Mouse (Mus musculus): ENCODE data around the gene Lats2. TPM values are rescaled to one million over a fixed set of nuclear protein-coding genes. Genes with fewer than 3 reads are reported as not detected.
A peak's percentile ranks its signal among the peaks of the same experiment; 100 is the strongest.

Gene Lats2
- polyA plus RNA-seq, 1 experiment from 2014 or later = 10.9 TPM

GRCm38 (mm10) chr14:57730527-57730926 lies 27.7 kb downstream of the Lats2 start:
- H3K27me3 ChIP-seq (ENCODE audit: control insufficient read depth, insufficient read depth, low read length) = no peaks in the 10 kb centered on the region
- H3K4me3 ChIP-seq (ENCODE audit: low read depth, low read length) = no peak overlapping the region
- H3K27ac ChIP-seq (replicated peaks) = peak overlapping the region; percentile 77
- 0 out of 2 replicates have a peak, but pooled peaks cover 2% of the 10 kb centered on the region for H3K36me3 ChIP-seq (ENCODE audit: control insufficient read depth, insufficient read depth, low read length)
- 22% methylated on average over 9 of the region's 9 CpGs for WGBS
- ATAC-seq (ENCODE audit: low FRiP score, low TSS enrichment) (peak; percentile 66; the same call in 1 of the 2 replicates), DNase-seq (ENCODE audit: low spot score) (peak; percentile 58)
- H3K4me2 ChIP-seq (replicated peaks; ENCODE audit: low read depth) = no peak overlapping the region
- peaks cover 9% of the 10 kb centered on the region for H3K4me1 ChIP-seq (replicated peaks; ENCODE audit: control insufficient read depth, insufficient read depth)
- no peak for TF ChIP-seq EP300 (optimal IDR thresholded peaks at IDR 0.05)
- no peak for TF ChIP-seq CTCF (IDR thresholded peaks at IDR 0.05; ENCODE audit: low read depth)
- peak overlapping the region; percentile 45; the same call in 1 of the 2 replicates for H3K9ac ChIP-seq (ENCODE audit: low read length)
- no peaks in the 10 kb centered on the region for H3K9me3 ChIP-seq (ENCODE audit: control insufficient read depth, low read length)

DNA sequence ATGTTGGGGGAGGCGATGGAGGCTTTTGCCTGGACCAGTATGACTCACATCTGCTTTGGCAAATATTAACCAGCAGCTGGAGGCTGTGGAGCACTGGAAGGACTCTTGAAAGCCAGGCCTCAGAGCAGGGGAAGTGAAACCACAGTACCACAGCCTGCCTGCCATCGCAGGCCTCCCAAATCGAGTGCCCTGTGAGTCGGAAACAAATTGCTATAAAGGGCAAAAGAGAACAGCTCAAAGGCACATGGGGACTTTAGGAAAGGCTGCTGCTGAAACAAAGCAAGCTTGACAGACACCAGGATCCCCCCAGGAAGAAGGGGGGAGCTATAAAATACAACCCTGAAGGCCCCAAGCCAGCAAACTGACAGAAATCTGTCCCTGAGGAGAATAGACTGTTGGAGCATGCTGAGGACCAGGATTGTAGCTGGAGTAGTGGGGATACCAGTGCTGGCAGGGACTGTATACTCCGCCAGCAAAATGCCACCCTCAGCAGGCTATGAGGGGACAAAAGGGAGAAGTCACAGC lies 28.2 kb downstream of the Lats2 start:
- no peak overlapping the region for H3K4me3 ChIP-seq (ENCODE audit: low read depth, low read length)
- H3K36me3 ChIP-seq (ENCODE audit: control insufficient read depth, insufficient read depth, low read length) = 0 out of 2 replicates have a peak, but pooled peaks cover 2% of the 10 kb centered on the region
- H3K27me3 ChIP-seq (ENCODE audit: control insufficient read depth, insufficient read depth, low read length) = no peaks in the 10 kb centered on the region
- H3K27ac ChIP-seq (replicated peaks) = peak overlapping the region; percentile 77
- peak; percentile 64 for ATAC-seq (ENCODE audit: low FRiP score, low TSS enrichment)
- peak; percentile 54 for DNase-seq (ENCODE audit: low spot score)
- H3K4me2 ChIP-seq (replicated peaks; ENCODE audit: low read depth) = 0 out of 2 replicates have a peak overlapping the region, but pooled peaks have one; percentile 8
- H3K9me3 ChIP-seq (ENCODE audit: control insufficient read depth, low read length) = no peaks in the 10 kb centered on the region
- H3K9ac ChIP-seq (ENCODE audit: low read length) = peak overlapping the region; percentile 45
- WGBS = 30% methylated on average over 5 of the region's 5 CpGs
- no peak for TF ChIP-seq CTCF (IDR thresholded peaks at IDR 0.05; ENCODE audit: low read depth)
- TF ChIP-seq EP300 (optimal IDR thresholded peaks at IDR 0.05) = no peak
- peaks cover 9% of the 10 kb centered on the region for H3K4me1 ChIP-seq (replicated peaks; ENCODE audit: control insufficient read depth, insufficient read depth)

DNA sequence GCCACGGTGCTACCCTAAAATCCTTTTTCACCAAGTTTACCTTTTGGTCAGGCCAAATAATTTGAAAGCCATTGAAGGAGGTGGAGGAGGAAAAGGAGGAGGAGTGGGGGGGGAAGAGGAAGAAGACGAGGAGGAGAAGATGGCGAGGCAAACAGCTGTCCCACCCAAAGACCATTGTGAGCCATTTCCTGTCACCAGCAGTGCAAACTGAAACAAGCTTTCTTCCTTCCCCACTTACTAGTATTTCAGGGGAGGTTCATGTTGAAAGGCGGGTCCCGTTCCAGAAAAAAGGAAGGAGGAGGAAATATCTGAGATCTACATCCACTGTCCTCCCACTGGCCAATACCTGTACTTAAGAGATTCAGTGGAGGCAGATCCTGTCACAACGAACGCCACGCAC lies 28.8 kb downstream of the Lats2 start:
- Histone ChIP-seq H3K9me3 (ENCODE audit: control insufficient read depth, low read length) (no peaks in the 10 kb centered on the region), H3K4me2 (replicated peaks; ENCODE audit: low read depth) (no peak overlapping the region), H3K4me3 (ENCODE audit: low read depth, low read length) (no peak overlapping the region), H3K27me3 (ENCODE audit: control insufficient read depth, insufficient read depth, low read length) (no peaks in the 10 kb centered on the region), H3K27ac (replicated peaks) (peak overlapping the region; percentile 77; the same call in 1 of the 2 replicates), H3K36me3 (ENCODE audit: control insufficient read depth, insufficient read depth, low read length) (0 out of 2 replicates have a peak, but pooled peaks cover 3% of the 10 kb centered on the region), H3K9ac (ENCODE audit: low read length) (no peak overlapping the region), H3K4me1 (replicated peaks; ENCODE audit: control insufficient read depth, insufficient read depth) (peaks cover 9% of the 10 kb centered on the region)
- 0 out of 2 replicates have a peak, but pooled peaks have one; percentile 18 for ATAC-seq (ENCODE audit: low FRiP score, low TSS enrichment)
- 71% methylated on average over 7 of the region's 8 CpGs for WGBS
- no peak for DNase-seq (ENCODE audit: low spot score)
- no peak for TF ChIP-seq CTCF (IDR thresholded peaks at IDR 0.05; ENCODE audit: low read depth)
- TF ChIP-seq EP300 (optimal IDR thresholded peaks at IDR 0.05) = no peak

DNA sequence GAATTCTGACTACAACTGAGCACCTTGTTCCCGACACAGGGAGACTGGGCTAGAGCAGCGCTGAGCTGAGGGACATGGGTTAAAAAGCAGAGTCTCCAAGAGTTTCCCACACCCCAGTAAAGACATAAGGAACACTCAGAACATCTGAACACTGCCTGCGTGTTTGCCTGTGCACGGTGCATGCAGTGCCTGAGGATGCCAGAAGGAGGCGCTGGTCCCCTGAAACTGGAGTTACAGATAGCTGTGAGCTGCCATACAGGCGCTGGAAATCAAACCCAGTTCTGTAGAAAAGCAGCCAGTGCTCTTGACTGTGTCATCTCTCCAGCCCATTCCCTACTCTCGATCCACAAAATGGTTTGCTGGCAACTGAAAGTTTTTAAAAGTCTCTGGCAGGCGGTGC lies 32.0 kb downstream of the Lats2 start:
- H3K4me2 ChIP-seq (replicated peaks; ENCODE audit: low read depth) = no peak overlapping the region
- H3K4me1 ChIP-seq (replicated peaks; ENCODE audit: control insufficient read depth, insufficient read depth) = peaks cover 9% of the 10 kb centered on the region
- no peak for ATAC-seq (ENCODE audit: low FRiP score, low TSS enrichment)
- TF ChIP-seq CTCF (IDR thresholded peaks at IDR 0.05; ENCODE audit: low read depth) (peak; percentile 55), EP300 (optimal IDR thresholded peaks at IDR 0.05) (no peak)
- DNase-seq (ENCODE audit: low spot score) = no peak
- 0 out of 2 replicates have a peak, but pooled peaks cover 4% of the 10 kb centered on the region for H3K36me3 ChIP-seq (ENCODE audit: control insufficient read depth, insufficient read depth, low read length)
- no peaks in the 10 kb centered on the region for H3K27me3 ChIP-seq (ENCODE audit: control insufficient read depth, insufficient read depth, low read length)
- 81% methylated on average over 8 of the region's 8 CpGs for WGBS
- no peak overlapping the region for H3K9ac ChIP-seq (ENCODE audit: low read length)
- H3K9me3 ChIP-seq (ENCODE audit: control insufficient read depth, low read length) = no peaks in the 10 kb centered on the region
- no peak overlapping the region for H3K4me3 ChIP-seq (ENCODE audit: low read depth, low read length)
- H3K27ac ChIP-seq (replicated peaks) = no peak overlapping the region

DNA sequence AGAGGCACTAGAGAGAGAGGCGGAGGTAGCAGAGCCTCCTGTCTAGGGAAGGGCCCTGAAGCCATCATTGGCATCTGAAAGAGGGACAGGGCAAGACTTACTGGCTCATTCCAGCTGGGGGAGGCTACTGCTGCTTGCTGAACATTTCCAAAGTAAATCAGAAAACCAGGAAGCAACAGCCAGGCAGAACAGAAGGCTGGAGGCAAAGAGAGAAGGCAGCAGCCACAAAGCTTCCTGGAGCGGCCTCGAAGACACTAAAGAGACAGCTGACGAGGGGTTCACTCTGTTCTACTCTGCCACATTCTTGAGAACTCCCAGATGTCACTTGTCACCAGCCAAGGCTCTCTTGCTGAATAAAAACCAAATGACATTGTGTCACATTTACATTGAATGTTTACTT lies 33.7 kb downstream of the Lats2 start:
- DNase-seq (ENCODE audit: low spot score) (no peak), ATAC-seq (ENCODE audit: low FRiP score, low TSS enrichment) (no peak)
- 65% methylated on average over 4 of the region's 4 CpGs for WGBS
- Histone ChIP-seq H3K9me3 (ENCODE audit: control insufficient read depth, low read length) (no peaks in the 10 kb centered on the region), H3K27me3 (ENCODE audit: control insufficient read depth, insufficient read depth, low read length) (no peaks in the 10 kb centered on the region), H3K4me2 (replicated peaks; ENCODE audit: low read depth) (no peak overlapping the region), H3K4me3 (ENCODE audit: low read depth, low read length) (no peak overlapping the region), H3K36me3 (ENCODE audit: control insufficient read depth, insufficient read depth, low read length) (0 out of 2 replicates have a peak, but pooled peaks cover 4% of the 10 kb centered on the region), H3K27ac (replicated peaks) (no peak overlapping the region), H3K9ac (ENCODE audit: low read length) (no peak overlapping the region), H3K4me1 (replicated peaks; ENCODE audit: control insufficient read depth, insufficient read depth) (no peaks in the 10 kb centered on the region)
- TF ChIP-seq EP300 (optimal IDR thresholded peaks at IDR 0.05) (no peak), CTCF (IDR thresholded peaks at IDR 0.05; ENCODE audit: low read depth) (no peak)

- 73% methylated on average over 4 of the region's 4 CpGs for WGBS
- H3K4me3 ChIP-seq (ENCODE audit: low read depth, low read length) = no peak overlapping the region
These were observed 39.9 kb downstream of the Lats2 start for GRCm38 (mm10) chr14:57718245-57718644.

More at GRCm38 (mm10) chr14:57718245-57718644, 39.9 kb downstream of the Lats2 start:
- TF ChIP-seq CTCF (IDR thresholded peaks at IDR 0.05; ENCODE audit: low read depth) (no peak), EP300 (optimal IDR thresholded peaks at IDR 0.05) (no peak)
- Histone ChIP-seq H3K9me3 (ENCODE audit: control insufficient read depth, low read length) (no peaks in the 10 kb centered on the region), H3K27ac (replicated peaks) (no peak overlapping the region), H3K4me2 (replicated peaks; ENCODE audit: low read depth) (no peak overlapping the region), H3K36me3 (ENCODE audit: control insufficient read depth, insufficient read depth, low read length) (no peaks in the 10 kb centered on the region), H3K9ac (ENCODE audit: low read length) (no peak overlapping the region), H3K27me3 (ENCODE audit: control insufficient read depth, insufficient read depth, low read length) (no peaks in the 10 kb centered on the region), H3K4me1 (replicated peaks; ENCODE audit: control insufficient read depth, insufficient read depth) (no peaks in the 10 kb centered on the region)
- DNase-seq (ENCODE audit: low spot score) (no peak), ATAC-seq (ENCODE audit: low FRiP score, low TSS enrichment) (no peak)

Data from stomach, postnatal 0 days (tissue).